Mouse (Mus musculus) hindbrain, embryonic 14.5 days (tissue): Measurements from ENCODE around the gene Borcs8. TPM values are rescaled to one million over a fixed set of nuclear protein-coding genes. Genes with fewer than 3 reads are reported as not detected.

Experiments
- ATAC-seq: fragments of 200-750 bp; cut with Nextera tagmentation; 2 replicates; pipeline ENCODE4 v1.8.0; 2017; ENCODE audit warnings: moderate number of reproducible peaks, mild to moderate bottlenecking, moderate TSS enrichment, moderate library complexity; ENCODE audit not compliant: low FRiP score
- DNase-seq: peaks from one replicate; pipeline ENCODE4 v3.0.0-alpha.2; 2015; ENCODE audit warnings: low spot score
- H3K27ac ChIP-seq: fragments of 300-500 bp; sonication (generic); 2 replicates; pipeline ENCODE4 v1.5.1; 2014; ENCODE audit warnings: mild to moderate bottlenecking, moderate library complexity
- H3K27me3 ChIP-seq: fragments of 300-500 bp; sonication (generic); 2 replicates; pipeline ENCODE4 v1.6.1; 2014; ENCODE audit warnings: mild to moderate bottlenecking, low read length, mixed read lengths; ENCODE audit not compliant: control insufficient read depth, insufficient read depth
- H3K36me3 ChIP-seq: fragments of 300-500 bp; sonication (generic); replicated peaks from 2 replicates; pipeline ENCODE4 v1.6.1; 2014; ENCODE audit not compliant: control insufficient read depth, insufficient read depth
- H3K4me1 ChIP-seq: fragments of 300-500 bp; sonication (generic); replicated peaks from 2 replicates; pipeline ENCODE4 v1.6.1; 2014; ENCODE audit warnings: antibody characterized with exemption, low read length, mixed read lengths; ENCODE audit not compliant: control insufficient read depth, insufficient read depth
- H3K4me2 ChIP-seq: fragments of 300-500 bp; sonication (generic); replicated peaks from 2 replicates; pipeline ENCODE4 v1.6.1; 2014; ENCODE audit warnings: mild to moderate bottlenecking, moderate library complexity
- H3K4me3 ChIP-seq: fragments of 300-500 bp; sonication (generic); replicated peaks from 2 replicates; pipeline ENCODE4 v1.5.1; 2014; ENCODE audit warnings: mild to moderate bottlenecking, low read length
- H3K9ac ChIP-seq: fragments of 300-500 bp; sonication (generic); 2 replicates; pipeline ENCODE4 v1.6.1; 2014
- H3K9me3 ChIP-seq: fragments of 300-500 bp; sonication (generic); 2 replicates; pipeline ENCODE4 v1.6.1; 2016; ENCODE audit warnings: low read length; ENCODE audit not compliant: control insufficient read depth
- WGBS: fragments of 180-500 bp; shearing (Covaris S2); extraction: QIAGEN DNeasy Blood & Tissue Kit; methylation state at CpG from one replicate; pipeline ENCODE4 v1.1.7; 2014; 5-methylcytosine and 5-hydroxymethylcytosine counted together
- polyA plus RNA-seq: library from polyadenylated mRNA; unstranded; fragments of >200 nt; fragmentation: Nextera tagmentation; extraction: Ambion mirVana; gene quantifications from 2 replicates; pipeline ENCODE4 v1.2.1, GENCODE M21; 2014

The Borcs8 gene
- polyA plus RNA-seq = 62.1 and 62.7 TPM in 2 replicates

GRCm38 (mm10) chr8:70139026-70139857 is at the start of gene Borcs8, which contains the start of the genes Rfxank and Mef2b:
Gene Borcs8, plus strand, starts transcription at chr8:70139499.
Gene Rfxank, minus strand, starts transcription at chr8:70139154.
Gene Mef2b, plus strand, starts transcription at chr8:70139711.
- DNase-seq (peak; percentile 99), ATAC-seq (peak; percentile 97)
- no peaks in the 10 kb centered on the region for H3K9me3 ChIP-seq
- H3K4me1 ChIP-seq = peaks cover 21% of the 10 kb centered on the region
- peak within 1 kb of the TSS; percentile 76 for H3K9ac ChIP-seq
- H3K36me3 ChIP-seq = peaks cover 45% of the 10 kb centered on the region
- under 1% methylated on average over 46 of the region's 46 CpGs for WGBS
- peak within 1 kb of the TSS; percentile 66 for H3K4me3 ChIP-seq
- peak within 1 kb of the TSS; percentile 69 for H3K27ac ChIP-seq
- H3K27me3 ChIP-seq = no peaks in the 10 kb centered on the region
- peak within 1 kb of the TSS; percentile 84 for H3K4me2 ChIP-seq

DNA sequence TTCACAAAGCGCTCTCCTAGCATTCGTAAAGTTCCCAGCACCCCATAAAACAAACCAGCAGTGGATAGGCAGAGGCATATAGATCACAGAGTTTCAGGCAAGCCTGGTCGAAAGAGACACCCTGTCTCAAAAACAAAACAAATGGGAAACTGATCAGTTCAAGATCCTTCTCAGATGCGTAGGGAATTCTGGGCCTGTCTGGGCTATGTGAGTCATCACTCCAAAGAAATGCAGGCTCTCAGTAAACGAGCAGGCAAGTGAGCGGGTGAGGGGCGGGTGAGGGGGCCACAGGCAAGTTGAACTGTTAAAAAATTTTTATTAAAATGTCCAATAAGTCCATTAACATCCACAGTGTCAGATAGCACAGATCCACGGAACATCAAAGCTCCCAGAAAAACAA is 46.5 kb upstream of the Borcs8 start:
- Histone ChIP-seq H3K36me3 (peaks cover 46% of the 10 kb centered on the region), H3K27ac (no peak overlapping the region), H3K4me2 (no peak overlapping the region), H3K9ac (no peak overlapping the region), H3K27me3 (peaks cover 20% of the 10 kb centered on the region), H3K4me3 (no peak overlapping the region), H3K9me3 (no peaks in the 10 kb centered on the region), H3K4me1 (peaks cover 11% of the 10 kb centered on the region)
- WGBS = 70% methylated on average over 8 of the region's 8 CpGs
- no peak for ATAC-seq
- DNase-seq = no peak

- H3K4me2 ChIP-seq = no peak overlapping the region
- no peak overlapping the region for H3K4me3 ChIP-seq
- peaks cover 100% of the 10 kb centered on the region for H3K36me3 ChIP-seq
- no peak for ATAC-seq
- no peak for DNase-seq
- H3K27ac ChIP-seq = no peak overlapping the region
- no peaks in the 10 kb centered on the region for H3K9me3 ChIP-seq
- no peaks in the 10 kb centered on the region for H3K27me3 ChIP-seq
- H3K9ac ChIP-seq = no peak overlapping the region
- H3K4me1 ChIP-seq = no peaks in the 10 kb centered on the region; the same call in 1 of the 2 replicates
- WGBS = 86% methylated on average over 8 of the region's 8 CpGs
Measured at GRCm38 (mm10) chr8:70099276-70099675, 40.0 kb upstream of the Borcs8 start.

DNA sequence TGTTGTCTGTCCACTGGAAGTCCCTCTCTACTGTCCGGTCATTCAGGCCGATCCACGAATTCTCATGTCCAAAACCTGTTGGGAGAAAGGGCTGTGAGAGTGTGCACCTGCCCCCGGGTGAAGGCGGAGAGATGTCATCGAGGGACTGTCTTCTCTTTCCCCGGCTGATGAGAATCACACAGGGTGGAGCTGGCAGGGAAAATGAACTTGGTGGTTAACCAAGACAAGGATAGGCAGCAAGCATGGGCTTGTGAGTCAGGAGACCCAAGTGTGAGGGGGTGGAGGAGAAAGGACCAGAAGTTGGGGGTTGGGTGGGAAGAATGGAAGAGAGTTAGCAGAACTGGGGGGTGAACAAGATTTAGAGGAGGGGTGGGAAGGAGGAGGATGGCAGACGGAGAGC is 39.1 kb upstream of the Borcs8 start:
- WGBS = 92% methylated on average over 8 of the region's 8 CpGs
- H3K27ac ChIP-seq = no peak overlapping the region
- H3K4me2 ChIP-seq = no peak overlapping the region
- ATAC-seq (no peak), DNase-seq (no peak)
- no peaks in the 10 kb centered on the region; the same call in 1 of the 2 replicates for H3K4me1 ChIP-seq
- no peaks in the 10 kb centered on the region for H3K27me3 ChIP-seq
- peaks cover 96% of the 10 kb centered on the region for H3K36me3 ChIP-seq
- H3K9ac ChIP-seq = no peak overlapping the region
- H3K9me3 ChIP-seq = no peaks in the 10 kb centered on the region
- H3K4me3 ChIP-seq = no peak overlapping the region

- H3K27me3 ChIP-seq = no peaks in the 10 kb centered on the region
- no peak overlapping the region for H3K4me3 ChIP-seq
- no peak for DNase-seq
- ATAC-seq = no peak; the same call in 1 of the 2 replicates
- no peaks in the 10 kb centered on the region for H3K9me3 ChIP-seq
- H3K27ac ChIP-seq = no peak overlapping the region
- 18% methylated on average over 6 of the region's 6 CpGs for WGBS
- H3K4me1 ChIP-seq = no peaks in the 10 kb centered on the region; the same call in 1 of the 2 replicates
- H3K36me3 ChIP-seq = peaks cover 96% of the 10 kb centered on the region
- no peak overlapping the region for H3K4me2 ChIP-seq
- H3K9ac ChIP-seq = no peak overlapping the region
Measured at GRCm38 (mm10) chr8:70104506-70104905, 34.8 kb upstream of the Borcs8 start.

GRCm38 (mm10) chr8:70104922-70105321 is 34.4 kb upstream of the Borcs8 start:
- Histone ChIP-seq H3K4me3 (no peak overlapping the region), H3K27ac (no peak overlapping the region), H3K27me3 (no peaks in the 10 kb centered on the region), H3K9me3 (no peaks in the 10 kb centered on the region), H3K36me3 (peaks cover 96% of the 10 kb centered on the region), H3K4me1 (no peaks in the 10 kb centered on the region; the same call in 1 of the 2 replicates), H3K4me2 (no peak overlapping the region), H3K9ac (no peak overlapping the region)
- DNase-seq (no peak), ATAC-seq (no peak)
- WGBS = 80% methylated on average over 7 of the region's 7 CpGs

- 95% methylated on average over 2 of the region's 2 CpGs for WGBS
- no peak overlapping the region for H3K4me2 ChIP-seq
- no peak overlapping the region for H3K9ac ChIP-seq
- no peaks in the 10 kb centered on the region for H3K9me3 ChIP-seq
- H3K4me1 ChIP-seq = no peaks in the 10 kb centered on the region; the same call in 1 of the 2 replicates
- H3K4me3 ChIP-seq = no peak overlapping the region
- no peak for DNase-seq
- H3K27ac ChIP-seq = no peak overlapping the region
- no peak for ATAC-seq
- H3K36me3 ChIP-seq = peaks cover 99% of the 10 kb centered on the region
- H3K27me3 ChIP-seq = no peaks in the 10 kb centered on the region; the same call in 1 of the 2 replicates
Measured at GRCm38 (mm10) chr8:70110451-70110850, 28.8 kb upstream of the Borcs8 start.

- DNase-seq (no peak), ATAC-seq (no peak)
- Histone ChIP-seq H3K4me1 (no peaks in the 10 kb centered on the region; the same call in 1 of the 2 replicates), H3K27me3 (no peaks in the 10 kb centered on the region; the same call in 1 of the 2 replicates), H3K9ac (no peak overlapping the region), H3K36me3 (peaks cover 99% of the 10 kb centered on the region), H3K4me2 (no peak overlapping the region), H3K9me3 (no peaks in the 10 kb centered on the region), H3K27ac (no peak overlapping the region), H3K4me3 (no peak overlapping the region)
- 62% methylated on average over 23 of the region's 23 CpGs for WGBS
Measured at GRCm38 (mm10) chr8:70111192-70111795, 28.0 kb upstream of the Borcs8 start.

- WGBS = 8% methylated on average over 43 of the region's 43 CpGs
- H3K36me3 ChIP-seq = peaks cover 87% of the 10 kb centered on the region
- H3K27ac ChIP-seq = no peak overlapping the region
- DNase-seq = no peak
- no peaks in the 10 kb centered on the region; the same call in 1 of the 2 replicates for H3K27me3 ChIP-seq
- no peak for ATAC-seq
- H3K4me2 ChIP-seq = no peak overlapping the region
- no peaks in the 10 kb centered on the region for H3K9me3 ChIP-seq
- H3K9ac ChIP-seq = no peak overlapping the region
- peaks cover 3% of the 10 kb centered on the region for H3K4me1 ChIP-seq
- H3K4me3 ChIP-seq = no peak overlapping the region
Measured at GRCm38 (mm10) chr8:70112401-70113016, 26.8 kb upstream of the Borcs8 start.
